Mouse (Mus musculus) megakaryocyte, adult 5-6 weeks (primary cell): ENCODE measurements around the gene Ddah1. TPM values are rescaled to one million over a fixed set of nuclear protein-coding genes. Genes with fewer than 3 reads are reported as not detected.

Experiments used
- ATAC-seq: 2 replicates; pipeline ENCODE4 v1.8.0; 2016; ENCODE audit warnings: mild to moderate bottlenecking, inconsistent platforms; ENCODE audit not compliant: poor library complexity, severe bottlenecking
- total RNA-seq, 2 experiments: library from RNA; stranded (forward) in 1 of 2; stranded (reverse) in 1 of 2; fragments of 153-499, 151-499 nt in 1 of 2; fragments of 221-1000, 200-1000 nt in 1 of 2; gene quantifications; 2 replicates each; pipeline versions ENCODE4 v1.2.3 to v1.2.4; 2015 to 2017

Ddah1 gene
- total RNA-seq, 2 experiments from 2014 or later = not detected

- ATAC-seq = no peak
Measured at GRCm38 (mm10) chr3:145762957-145763641, 4.6 kb downstream of the Ddah1 start.

GRCm38 (mm10) chr3:145763642-145763972 lies 5.1 kb downstream of the Ddah1 start:
- no peak for ATAC-seq

GRCm38 (mm10) chr3:145764416-145764815 lies 5.9 kb downstream of the Ddah1 start:
- ATAC-seq = no peak

GRCm38 (mm10) chr3:145768439-145768838 lies 10.0 kb downstream of the Ddah1 start:
- ATAC-seq = no peak

- no peak for ATAC-seq
Measured at GRCm38 (mm10) chr3:145773384-145773783, 14.9 kb downstream of the Ddah1 start.

- ATAC-seq = no peak
Measured at GRCm38 (mm10) chr3:145774336-145774735, 15.9 kb downstream of the Ddah1 start.

- no peak for ATAC-seq
Measured at GRCm38 (mm10) chr3:145775236-145775635, 16.8 kb downstream of the Ddah1 start.

- ATAC-seq = no peak
Measured at GRCm38 (mm10) chr3:145775862-145776261, 17.4 kb downstream of the Ddah1 start.

- ATAC-seq = no peak
Measured at GRCm38 (mm10) chr3:145777006-145777405, 18.5 kb downstream of the Ddah1 start.

- no peak for ATAC-seq
Measured at GRCm38 (mm10) chr3:145778406-145778922, 20.0 kb downstream of the Ddah1 start.

- no peak for ATAC-seq
Measured at GRCm38 (mm10) chr3:145779279-145779973, 21.0 kb downstream of the Ddah1 start.

- no peak for ATAC-seq
Measured at GRCm38 (mm10) chr3:145780784-145781442, 22.4 kb downstream of the Ddah1 start.

GRCm38 (mm10) chr3:145785244-145785643 lies 26.8 kb downstream of the Ddah1 start:
- no peak for ATAC-seq

- ATAC-seq = no peak
Measured at GRCm38 (mm10) chr3:145787303-145787702, 28.8 kb downstream of the Ddah1 start.

- ATAC-seq = no peak
Measured at GRCm38 (mm10) chr3:145789114-145789513, 30.6 kb downstream of the Ddah1 start.

GRCm38 (mm10) chr3:145790233-145790632 lies 31.8 kb downstream of the Ddah1 start:
- ATAC-seq = no peak

GRCm38 (mm10) chr3:145790709-145791108 lies 32.2 kb downstream of the Ddah1 start:
- ATAC-seq = no peak

- ATAC-seq = no peak
Measured at GRCm38 (mm10) chr3:145794355-145794754, 35.9 kb downstream of the Ddah1 start.

GRCm38 (mm10) chr3:145795896-145796295 lies 37.4 kb downstream of the Ddah1 start:
- no peak for ATAC-seq

- ATAC-seq = no peak
Measured at GRCm38 (mm10) chr3:145798042-145798441, 39.6 kb downstream of the Ddah1 start.

- no peak for ATAC-seq
Measured at GRCm38 (mm10) chr3:145798751-145799188, 40.3 kb downstream of the Ddah1 start.

GRCm38 (mm10) chr3:145799365-145799764 lies 40.9 kb downstream of the Ddah1 start:
- ATAC-seq = no peak
